Mouse (Mus musculus) embryonic stem cell, embryonic (primary cell): Measurements from ENCODE around the gene Mcoln2.
"Not testable (repeated sequence)": the region's sequence is repeated elsewhere in the genome, so short reads cannot be mapped to it uniquely, and the experiment has no call there.

ENCODE experiments used
- CTCF ChIA-PET, 4 experiments: fragments of 300-600 bp in 2 of 4; fragments of 350-600 bp in 2 of 4; sonication (Branson Sonifier 250); formaldehyde crosslinking; loops; one replicate each; lab custom pipeline; 2022; ENCODE audit warnings: inconsistent platforms in 2 of 4; lab: Charles Lee
- POLR2A ChIA-PET, 4 experiments: fragments of 300-600 bp in 2 of 4; fragments of 350-600 bp in 2 of 4; sonication (Branson Sonifier 250); formaldehyde crosslinking; loops; one replicate each; lab custom pipeline; 2022; ENCODE audit warnings: antibody characterized with exemption in 4 of 4, inconsistent platforms in 1 of 4; lab: Charles Lee

Mcoln2 gene

DNA sequence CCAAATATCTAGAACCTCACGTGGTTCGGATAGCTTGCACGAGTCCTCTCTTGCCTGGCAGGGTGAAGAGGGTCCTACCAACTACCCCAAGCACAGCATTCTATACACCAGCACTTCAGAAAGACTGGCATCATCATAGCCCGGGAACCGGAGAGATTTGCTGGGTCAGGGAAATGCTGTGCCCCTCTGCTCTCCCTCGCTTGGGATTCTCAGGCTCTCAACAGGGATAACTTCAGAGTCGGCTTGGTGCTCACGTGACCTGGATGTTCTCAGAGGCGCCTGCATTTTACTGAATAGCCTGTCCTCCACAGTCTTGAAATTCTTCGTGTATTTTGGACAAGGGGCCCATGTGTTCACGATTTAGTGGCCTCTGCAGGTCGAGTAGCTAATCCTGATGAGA, 48.2 kb downstream of the Mcoln2 start:
- CTCF ChIA-PET = no interaction called here
- POLR2A ChIA-PET = no interaction called here

DNA sequence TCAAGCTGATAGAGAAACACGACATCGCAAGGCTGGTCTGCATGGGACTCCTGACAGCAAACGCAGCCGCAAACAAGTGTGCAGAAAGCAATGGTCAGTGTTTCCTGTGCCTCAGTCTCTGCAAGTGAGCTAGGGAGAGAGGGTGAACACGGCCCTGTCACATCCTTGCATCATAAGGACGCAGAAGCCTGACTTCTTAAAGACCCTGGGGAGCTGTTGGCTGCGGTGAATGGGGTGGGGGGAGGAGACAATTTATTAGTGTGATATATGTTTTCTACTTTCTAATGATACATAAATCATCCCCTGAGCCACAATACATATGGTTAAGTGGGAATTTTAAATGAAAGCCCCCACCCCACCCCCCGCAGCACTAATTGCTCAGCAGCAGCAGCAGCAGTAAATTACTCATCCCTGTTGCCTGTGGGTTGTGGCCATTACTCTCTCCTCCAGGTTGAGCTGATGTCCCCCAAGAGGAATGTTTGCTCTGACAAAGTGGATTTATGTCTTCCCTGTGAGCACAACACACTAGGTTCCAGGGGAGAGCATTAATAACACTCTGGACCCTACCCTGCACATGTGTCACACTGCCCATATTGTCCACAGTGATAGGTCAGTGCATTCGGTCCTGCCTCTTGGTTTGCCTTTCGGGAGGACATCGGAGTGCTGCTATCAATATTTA, 49.3 kb downstream of the Mcoln2 start:
- CTCF ChIA-PET = interaction anchor here in 1 of 4 experiments (0.6 kb wide), 1 partner anchor 320 kb away, joined by 3 read pairs; no protein-coding TSS in a partner anchor

DNA sequence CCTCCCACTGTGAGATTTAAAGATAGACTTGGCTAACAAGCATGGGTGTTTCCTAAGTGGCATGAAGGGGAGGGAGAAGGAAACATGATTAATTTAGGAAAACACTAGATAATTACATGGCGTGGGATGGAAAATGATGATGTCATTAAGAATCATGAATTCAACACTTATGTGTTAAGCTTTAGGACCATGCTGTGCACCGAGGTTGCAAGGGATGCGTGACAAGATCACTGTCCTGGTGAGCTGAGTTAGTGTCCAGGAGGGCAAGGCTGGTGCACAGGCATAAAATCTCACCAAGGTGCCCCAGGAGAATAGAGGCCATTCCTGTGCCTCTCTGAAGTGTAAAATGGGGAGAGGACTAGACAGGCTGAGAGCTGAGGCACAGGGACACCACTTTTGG, 49.9 kb downstream of the Mcoln2 start:
- ChIA-PET CTCF (interaction anchor here in 1 of 4 experiments (0.6 kb wide), 1 partner anchor 320 kb away, joined by 3 read pairs; no protein-coding TSS in a partner anchor), POLR2A (no interaction called here)

More for the DNA sequence above, 49.3 kb downstream of the Mcoln2 start:
- POLR2A ChIA-PET = no interaction called here

GRCm38 (mm10) chr3:146204375-146204774, 54.7 kb downstream of the Mcoln2 start:
- ChIA-PET CTCF (interaction anchor here in 1 of 4 experiments (0.7 kb wide), 1 partner anchor 287 kb away, joined by 3 read pairs; no protein-coding TSS in a partner anchor), POLR2A (no interaction called here)

DNA sequence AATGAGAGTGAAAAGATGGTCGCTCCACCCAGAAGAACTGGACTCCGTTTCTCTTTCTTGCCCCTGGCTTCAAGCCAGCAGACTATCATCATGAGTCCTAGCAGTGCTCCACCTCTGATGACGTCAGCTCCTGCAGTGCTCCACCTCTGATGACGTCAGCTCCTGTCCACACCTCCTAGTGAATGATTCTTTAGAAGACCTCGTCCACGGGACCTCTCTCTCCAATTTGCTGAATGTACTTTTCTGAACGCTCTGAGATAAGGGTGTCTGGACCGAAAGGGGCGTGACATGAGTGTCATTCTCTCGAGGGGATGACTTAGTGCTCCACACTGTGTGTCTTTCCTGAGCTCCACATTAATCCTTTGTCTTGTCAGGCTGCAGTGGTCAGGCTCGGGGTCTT, 55.7 kb downstream of the Mcoln2 start:
- CTCF ChIA-PET = interaction anchor here in 2 of 4 experiments (0.6 to 1.4 kb wide), 2 partner anchors 21 to 27 kb away, joined by 3 to 10 read pairs; no protein-coding TSS in a partner anchor
- POLR2A ChIA-PET = no interaction called here

DNA sequence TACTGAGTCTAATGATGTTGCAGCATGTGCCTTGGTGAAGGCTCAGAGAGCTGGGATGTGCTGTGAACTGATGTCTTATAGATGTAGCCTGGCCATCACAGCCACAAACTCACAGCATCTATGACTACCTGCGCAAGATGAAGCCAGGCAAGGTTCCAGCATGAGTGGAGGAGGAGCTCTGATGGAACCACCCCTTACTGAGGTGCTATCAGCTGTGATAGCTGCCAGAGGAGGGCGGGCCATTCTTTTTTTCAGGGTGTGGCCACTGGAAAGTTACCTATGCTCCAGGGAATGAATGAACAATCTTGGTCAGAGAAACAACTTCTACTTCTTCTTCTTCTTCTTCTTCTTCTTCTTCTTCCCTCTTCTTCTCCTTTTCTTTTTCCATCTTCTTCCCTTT, 57.0 kb downstream of the Mcoln2 start:
- POLR2A ChIA-PET = no interaction called here
- CTCF ChIA-PET = no interaction called here

GRCm38 (mm10) chr3:146207440-146207839, 57.8 kb downstream of the Mcoln2 start:
- CTCF ChIA-PET = no interaction called here
- POLR2A ChIA-PET = no interaction called here

DNA sequence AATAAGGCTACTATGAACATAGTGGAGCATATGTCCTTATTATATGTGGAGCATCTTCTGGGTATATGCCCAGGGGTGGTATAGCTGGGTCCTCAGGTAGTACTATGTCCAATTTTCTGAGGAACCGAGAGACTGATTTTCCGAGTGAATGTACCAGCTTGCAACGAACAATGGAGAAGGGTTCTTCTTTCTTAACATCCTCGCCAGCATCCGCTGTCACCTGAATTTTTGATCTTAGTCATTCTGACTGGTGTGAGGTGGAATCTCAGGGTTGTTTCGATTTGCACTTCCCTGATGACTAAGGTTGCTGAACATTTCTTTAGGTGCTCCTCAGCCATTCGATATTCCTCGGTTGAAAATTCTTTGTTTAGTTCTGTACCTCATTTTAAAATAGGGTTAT, 60.1 kb downstream of the Mcoln2 start:
- CTCF ChIA-PET = not testable (repeated sequence)
- POLR2A ChIA-PET = interaction anchor here in 1 of 4 experiments (0.6 kb wide), 1 partner anchor 10 kb away, joined by 3 read pairs; no protein-coding TSS in a partner anchor

- POLR2A ChIA-PET = no interaction called here
- CTCF ChIA-PET = interaction anchor here in 1 of 4 experiments (0.7 kb wide), 1 partner anchor 21 kb away, joined by 3 read pairs; no protein-coding TSS in a partner anchor
These were observed 61.6 kb downstream of the Mcoln2 start for GRCm38 (mm10) chr3:146211141-146211747.

GRCm38 (mm10) chr3:146211964-146212363, 62.3 kb downstream of the Mcoln2 start:
- POLR2A ChIA-PET = no interaction called here
- CTCF ChIA-PET = interaction anchor here in 1 of 4 experiments (0.7 kb wide), 1 partner anchor 22 kb away, joined by 3 read pairs; no protein-coding TSS in a partner anchor

DNA sequence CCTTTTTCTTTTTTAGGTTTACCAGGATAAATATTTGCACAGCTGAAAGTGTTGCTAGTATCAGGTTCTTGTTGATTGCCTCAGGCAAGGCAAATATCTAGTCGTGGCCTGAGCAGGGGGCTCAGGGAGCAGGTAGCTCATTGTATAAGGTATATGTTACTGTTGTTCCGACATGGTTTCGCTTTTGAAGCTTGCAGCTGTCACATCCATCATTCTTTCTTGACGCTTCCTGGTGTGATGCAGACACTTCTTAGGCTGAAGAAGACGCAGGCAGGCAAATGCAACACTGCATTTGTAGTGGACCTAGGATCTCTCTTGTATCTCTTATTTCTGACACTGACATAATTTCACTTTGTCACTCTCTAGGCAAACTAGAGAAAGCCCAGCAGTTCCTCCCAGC, 63.7 kb downstream of the Mcoln2 start:
- ChIA-PET CTCF (no interaction called here), POLR2A (no interaction called here)

GRCm38 (mm10) chr3:146216561-146216960, 66.9 kb downstream of the Mcoln2 start:
- ChIA-PET POLR2A (interaction anchor here in 1 of 4 experiments (0.6 kb wide), 1 partner anchor 101 kb away, joined by 3 read pairs; no protein-coding TSS in a partner anchor), CTCF (interaction anchor here in 3 of 4 experiments (0.6 to 1.4 kb wide), 3 partner anchors 32 to 324 kb away, joined by 3 read pairs; no protein-coding TSS in a partner anchor)

DNA sequence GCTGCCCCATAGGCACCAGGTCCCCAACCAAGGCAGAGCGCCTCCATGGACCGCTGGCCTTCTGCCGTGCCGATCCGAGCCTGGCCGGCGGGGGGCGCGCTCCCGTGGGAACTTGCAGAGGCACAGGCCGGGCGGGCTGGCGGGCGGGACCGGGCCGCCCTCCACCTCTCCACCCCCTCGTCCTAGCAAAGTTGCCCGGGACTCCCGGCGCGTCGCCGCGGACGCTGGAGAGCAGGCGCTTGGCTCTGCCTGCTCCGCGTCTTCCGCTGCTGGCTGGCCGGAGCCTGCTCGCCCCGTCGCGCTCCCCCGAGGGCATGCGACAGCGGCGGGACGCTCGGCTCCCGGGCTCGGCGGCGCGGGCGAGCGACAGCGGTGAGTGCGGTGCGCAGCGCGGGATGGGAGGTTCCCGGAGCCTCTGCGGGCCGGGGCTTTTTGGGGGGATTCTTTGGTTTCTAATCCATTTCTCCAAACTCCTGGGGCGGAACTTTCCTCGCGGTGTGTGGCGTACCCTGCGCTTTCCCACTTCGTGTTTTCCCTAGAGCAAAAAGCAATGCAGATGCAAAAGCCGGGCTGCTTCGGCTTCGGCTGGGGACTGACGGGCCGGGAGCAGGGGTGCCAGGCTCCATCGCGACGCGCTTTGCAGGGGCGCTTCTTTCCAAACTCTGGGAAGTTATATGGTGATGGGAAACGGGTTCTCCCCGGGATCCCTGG, 71.3 kb downstream of the Mcoln2 start, which contains the start of gene Lpar3:
Gene Lpar3 (plus strand): TSS at position 188 of the 711 bp plus-strand sequence.
- POLR2A ChIA-PET = interaction anchor here in 1 of 4 experiments (0.6 kb wide), 1 partner anchor 366 kb away, joined by 3 read pairs; no protein-coding TSS in a partner anchor
- CTCF ChIA-PET = interaction anchor here in 3 of 4 experiments (0.5 to 1.0 kb wide), 3 partner anchors 28 to 442 kb away, joined by 3 to 7 read pairs (median 3); no protein-coding TSS in a partner anchor

GRCm38 (mm10) chr3:146224271-146224670, 74.6 kb downstream of the Mcoln2 start:
- ChIA-PET CTCF (no interaction called here), POLR2A (no interaction called here)

DNA sequence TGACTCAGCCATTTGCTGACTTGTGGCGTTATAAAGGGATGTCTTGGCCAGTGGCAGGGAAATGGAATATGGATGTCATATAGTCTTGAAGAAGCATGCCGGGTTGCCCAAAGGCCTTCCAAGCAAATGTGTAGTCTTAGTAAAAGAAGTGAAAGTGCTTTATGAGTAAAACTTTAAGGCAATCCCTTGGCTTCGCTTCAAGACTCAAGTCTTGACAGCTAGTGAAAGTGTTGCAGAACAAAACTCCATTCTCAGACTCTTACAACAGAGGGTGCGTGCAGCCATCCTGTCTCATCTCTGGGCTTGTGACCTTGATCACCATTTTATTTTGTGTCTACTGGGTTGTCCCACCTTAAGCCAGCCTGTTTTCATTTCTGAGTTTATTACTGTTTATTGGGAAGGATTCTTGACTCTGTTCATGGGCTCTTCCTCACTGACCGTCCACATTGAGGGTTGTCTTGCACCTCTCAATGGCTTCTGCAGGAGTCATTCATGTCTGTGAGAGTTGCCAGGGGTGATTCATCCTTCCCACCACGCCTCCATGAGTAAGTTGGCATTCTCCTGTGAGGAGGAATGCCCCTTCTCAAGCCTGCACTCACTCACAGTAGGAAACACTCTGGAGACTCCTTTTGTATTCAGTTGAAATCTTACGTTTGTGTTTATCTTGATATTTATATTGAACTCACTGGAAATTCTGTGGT, 75.6 kb downstream of the Mcoln2 start:
- ChIA-PET CTCF (no interaction called here), POLR2A (no interaction called here)

DNA sequence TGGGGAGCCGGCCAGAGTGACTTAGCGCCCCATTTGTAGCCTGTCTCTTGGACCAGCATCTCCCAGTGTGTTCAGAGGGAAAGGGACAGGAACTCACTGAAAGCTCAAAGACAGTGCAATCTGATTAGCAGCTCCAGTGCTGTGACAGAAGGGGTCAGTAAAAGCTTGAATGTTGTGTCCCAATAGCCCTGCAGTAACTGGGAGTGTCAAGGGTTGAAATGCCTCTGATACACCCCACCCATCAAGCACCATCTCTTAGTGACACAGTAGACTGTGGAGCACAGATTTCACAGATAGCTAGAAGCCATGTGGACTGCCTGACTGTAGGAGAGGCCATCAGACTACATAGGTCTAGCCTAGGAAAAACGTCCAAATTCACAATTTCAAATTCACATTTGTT, 77.8 kb downstream of the Mcoln2 start:
- POLR2A ChIA-PET = no interaction called here
- CTCF ChIA-PET = interaction anchor here in 1 of 4 experiments (1.4 kb wide), 1 partner anchor 49 kb away, joined by 3 read pairs; no protein-coding TSS in a partner anchor

DNA sequence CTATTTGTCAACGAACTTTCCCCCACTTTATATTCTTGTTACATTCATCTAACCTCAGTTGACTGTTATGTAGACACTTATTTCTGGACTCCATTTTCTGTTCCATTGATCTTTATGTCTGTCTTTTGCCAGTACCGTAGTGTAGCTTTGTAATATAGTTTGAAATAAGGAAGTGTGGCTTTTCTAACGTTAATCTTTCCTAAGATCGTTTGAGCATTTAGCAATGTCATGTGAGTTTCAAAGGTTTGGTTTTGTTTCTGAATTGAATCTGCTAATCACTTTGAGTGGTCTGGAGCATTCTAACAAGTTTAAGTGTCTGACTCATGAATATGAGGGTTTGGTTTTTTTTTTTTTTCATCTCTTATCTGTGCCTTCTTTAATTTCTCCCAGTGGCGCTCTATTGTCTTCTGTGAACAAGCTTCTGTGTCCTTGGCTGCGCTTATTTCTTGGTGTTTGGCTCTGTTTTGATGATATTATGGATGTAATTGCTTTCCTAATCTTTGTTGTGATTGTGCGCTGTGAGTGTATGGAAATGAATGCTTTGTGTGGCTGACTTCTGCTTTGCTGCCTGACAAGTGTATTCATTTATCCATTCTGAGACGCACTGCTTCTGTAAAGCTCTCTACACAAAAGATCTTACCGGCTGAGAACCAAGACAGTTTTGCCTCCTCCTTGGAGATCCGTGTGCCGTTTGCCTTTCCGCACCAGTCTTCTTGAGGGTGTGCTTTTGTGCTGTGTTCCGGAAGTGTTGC, 79.1 kb downstream of the Mcoln2 start:
- ChIA-PET POLR2A (interaction anchor here in 1 of 4 experiments (0.6 kb wide), 1 partner anchor 747 kb away, joined by 3 read pairs; no protein-coding TSS in a partner anchor), CTCF (no interaction called here)

GRCm38 (mm10) chr3:146232708-146233107, 83.1 kb downstream of the Mcoln2 start:
- CTCF ChIA-PET = interaction anchor here in 1 of 4 experiments (0.9 kb wide), 1 partner anchor 52 kb away, joined by 3 read pairs; no protein-coding TSS in a partner anchor
- POLR2A ChIA-PET = interaction anchor here in 1 of 4 experiments (0.7 kb wide), 1 partner anchor 808 kb away, joined by 3 read pairs; no protein-coding TSS in a partner anchor
